Mouse (Mus musculus) stomach, postnatal 0 days (tissue): Measurements from ENCODE around the gene Spr. TPM values are rescaled to one million over a fixed set of nuclear protein-coding genes. Genes with fewer than 3 reads are reported as not detected.
"Not testable (repeated sequence)": the region's sequence is repeated elsewhere in the genome, so short reads cannot be mapped to it uniquely, and the experiment has no call there.

Experiments
- ATAC-seq: fragments of 200-750 bp; cut with Nextera tagmentation; 2 replicates; pipeline ENCODE4 v1.8.0; 2017; ENCODE audit not compliant: low FRiP score, low TSS enrichment
- DNase-seq: peaks from one replicate; pipeline ENCODE4 v3.0.0-alpha.2; 2016; ENCODE audit warnings: low spot score
- H3K27ac ChIP-seq: fragments of 300-500 bp; sonication (generic); replicated peaks from 2 replicates; pipeline ENCODE4 v1.5.1; 2014; ENCODE audit warnings: mild to moderate bottlenecking, control low read depth
- H3K27me3 ChIP-seq: fragments of 300-500 bp; sonication (generic); 2 replicates; pipeline ENCODE4 v1.6.1; 2014; ENCODE audit warnings: low read length; ENCODE audit not compliant: control insufficient read depth, insufficient read depth
- H3K36me3 ChIP-seq: fragments of 300-500 bp; sonication (generic); 2 replicates; pipeline ENCODE4 v1.6.1; 2014; ENCODE audit warnings: low read length, mixed read lengths; ENCODE audit not compliant: control insufficient read depth, insufficient read depth
- H3K4me1 ChIP-seq: fragments of 300-500 bp; sonication (generic); replicated peaks from 2 replicates; pipeline ENCODE4 v1.6.1; 2014; ENCODE audit warnings: antibody characterized with exemption; ENCODE audit not compliant: control insufficient read depth, insufficient read depth
- H3K4me2 ChIP-seq: fragments of 300-500 bp; sonication (generic); replicated peaks from 2 replicates; pipeline ENCODE4 v1.6.1; 2014; ENCODE audit warnings: low read depth, mild to moderate bottlenecking, control low read depth, moderate library complexity
- H3K4me3 ChIP-seq: fragments of 300-500 bp; sonication (generic); 2 replicates; pipeline ENCODE4 v1.5.1; 2014; ENCODE audit warnings: low read depth, low read length, control low read depth
- H3K9ac ChIP-seq: fragments of 300-500 bp; sonication (generic); 2 replicates; pipeline ENCODE4 v1.6.1; 2014; ENCODE audit warnings: mild to moderate bottlenecking, low read length, control low read depth, mixed read lengths
- H3K9me3 ChIP-seq: fragments of 300-500 bp; sonication (generic); 2 replicates; pipeline ENCODE4 v1.6.1; 2016; ENCODE audit warnings: low read length; ENCODE audit not compliant: control insufficient read depth
- CTCF ChIP-seq: IDR thresholded peaks from 2 replicates; pipeline ENCODE4 v1.5.1; 2016; ENCODE audit warnings: antibody characterized with exemption, low read depth, mild to moderate bottlenecking, moderate library complexity
- EP300 ChIP-seq: optimal IDR thresholded peaks from 2 replicates; pipeline ENCODE3; 2016; ENCODE audit warnings: antibody characterized with exemption
- WGBS: fragments of 180-500 bp; shearing (Covaris S2); extraction: QIAGEN DNeasy Blood & Tissue Kit; methylation state at CpG from one replicate; pipeline ENCODE4 v1.1.7; 2014; 5-methylcytosine and 5-hydroxymethylcytosine counted together
- polyA plus RNA-seq: library from polyadenylated mRNA; unstranded; fragments of >200 nt; fragmentation: Nextera tagmentation; extraction: Ambion mirVana; gene quantifications from 2 replicates; pipeline ENCODE4 v1.2.1, GENCODE M21; 2015

Spr gene
- polyA plus RNA-seq, 1 experiment from 2014 or later, result 58.8 TPM

DNA sequence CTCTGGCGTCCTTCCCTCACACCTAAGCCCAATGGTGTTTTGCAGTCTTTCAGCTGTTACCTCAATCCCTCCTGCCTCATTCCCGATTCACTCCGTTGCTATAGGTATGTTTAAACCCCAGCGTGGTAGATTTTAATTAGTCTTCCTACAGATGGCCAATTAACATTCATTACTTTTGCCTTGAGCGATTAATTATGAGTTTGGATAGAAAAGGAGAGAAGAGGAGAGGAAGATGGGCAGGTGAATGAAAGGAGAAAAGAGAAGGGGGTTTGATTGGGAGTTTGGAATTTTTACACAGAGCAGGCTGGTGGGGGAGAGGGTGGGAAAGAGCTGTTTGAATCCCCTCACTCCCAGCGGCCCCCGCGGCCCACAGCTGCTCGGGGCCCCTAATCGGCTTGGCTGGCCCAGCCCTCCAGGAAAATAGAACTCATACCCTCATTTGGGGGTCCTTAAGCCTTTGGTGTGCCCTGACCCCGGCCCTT, 27.9 kb upstream of the Spr start:
- Histone ChIP-seq H3K4me1 (no peaks in the 10 kb centered on the region), H3K36me3 (no peaks in the 10 kb centered on the region), H3K27ac (no peak overlapping the region), H3K27me3 (no peaks in the 10 kb centered on the region), H3K9ac (no peak overlapping the region), H3K4me2 (no peak overlapping the region), H3K9me3 (no peaks in the 10 kb centered on the region), H3K4me3 (no peak overlapping the region)
- 61% methylated on average over 11 of the region's 11 CpGs for WGBS
- ATAC-seq (no peak), DNase-seq (no peak)
- TF ChIP-seq CTCF, result no peak
- TF ChIP-seq EP300, result no peak

DNA sequence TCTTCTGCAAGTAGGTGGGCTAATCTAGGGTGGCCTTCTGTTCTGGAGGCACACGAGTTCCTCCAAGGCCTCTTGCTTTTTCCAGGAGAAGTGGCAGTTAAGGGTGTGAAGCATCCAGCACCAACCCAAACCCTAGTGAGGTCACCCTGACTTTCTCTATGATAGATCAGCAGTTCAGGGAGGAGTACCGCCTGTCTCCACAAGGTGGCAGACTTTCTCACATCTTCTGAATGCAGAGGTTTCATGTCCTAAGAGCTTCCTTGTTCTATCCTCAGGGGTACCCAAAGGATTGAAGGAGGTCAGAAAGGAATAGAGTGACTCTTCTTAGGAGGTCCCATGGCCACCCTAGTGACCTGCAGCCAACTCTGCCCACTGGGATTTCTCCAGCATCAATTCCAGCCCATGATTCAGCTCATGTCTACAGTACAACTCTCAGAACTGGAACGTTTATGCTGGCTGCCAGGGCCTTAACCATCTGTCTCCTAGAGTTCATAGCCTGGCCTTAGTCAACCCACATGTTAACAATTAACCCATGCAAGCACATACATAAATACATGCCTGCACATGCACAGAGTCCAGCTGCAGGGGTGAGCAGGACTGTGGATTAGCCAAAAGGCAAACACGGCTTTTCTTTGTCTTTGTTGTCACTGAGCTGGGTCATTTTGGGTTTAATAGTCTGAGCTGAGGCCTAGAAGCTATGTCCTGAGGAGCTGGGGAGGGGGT, 22.8 kb upstream of the Spr start:
- peak; percentile 52; the same call in 1 of the 2 replicates for ATAC-seq
- Histone ChIP-seq H3K36me3 (no peaks in the 10 kb centered on the region), H3K4me3 (no peak overlapping the region), H3K4me1 (no peaks in the 10 kb centered on the region), H3K27me3 (no peaks in the 10 kb centered on the region), H3K9me3 (no peaks in the 10 kb centered on the region), H3K27ac (no peak overlapping the region), H3K9ac (no peak overlapping the region), H3K4me2 (no peak overlapping the region)
- TF ChIP-seq CTCF, result peak; percentile 92
- TF ChIP-seq EP300, result no peak
- DNase-seq, result peak; percentile 79
- WGBS, result 24% methylated on average over 4 of the region's 4 CpGs

DNA sequence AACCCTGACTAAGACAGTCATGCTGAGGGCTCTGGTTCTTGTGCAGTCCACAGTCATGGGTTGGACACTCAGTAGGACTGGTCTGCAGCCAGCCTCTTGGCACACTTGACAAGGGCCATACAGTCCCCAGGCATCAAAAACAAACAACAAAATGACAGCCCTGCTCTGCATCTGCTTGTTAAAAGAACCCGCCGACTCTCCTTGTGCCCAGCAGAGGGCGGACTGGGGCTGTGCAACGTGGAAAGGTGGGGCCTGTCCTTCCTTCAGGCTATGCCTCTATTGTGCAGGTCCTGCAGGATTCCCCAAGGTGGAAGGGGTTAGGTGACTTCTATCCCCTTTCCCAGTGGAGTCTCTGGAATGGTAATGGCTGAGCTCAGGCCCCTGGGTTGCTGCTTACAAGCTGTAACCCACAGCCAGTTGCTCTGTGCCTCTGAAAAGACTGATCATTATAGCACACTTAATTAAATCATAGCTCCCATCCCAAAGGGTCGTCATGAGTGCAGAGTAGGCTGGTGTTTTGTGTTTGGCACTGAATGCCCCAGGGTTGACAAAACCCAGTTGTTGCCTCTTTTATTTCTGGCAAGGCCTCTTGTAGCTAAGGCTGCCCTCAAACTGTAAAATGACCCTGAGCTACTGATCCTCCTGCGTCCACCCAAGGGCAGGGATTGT, 21.7 kb upstream of the Spr start:
- H3K9me3 ChIP-seq, H3K27ac ChIP-seq, H3K36me3 ChIP-seq, H3K9ac ChIP-seq, H3K4me2 ChIP-seq, H3K27me3 ChIP-seq, H3K4me1 ChIP-seq, H3K4me3 ChIP-seq: not testable (repeated sequence)
- 26% methylated on average over 6 of the region's 6 CpGs for WGBS
- TF ChIP-seq CTCF, result peak; percentile 81
- ATAC-seq (peak; percentile 51; the same call in 1 of the 2 replicates), DNase-seq (peak; percentile 62)

DNA sequence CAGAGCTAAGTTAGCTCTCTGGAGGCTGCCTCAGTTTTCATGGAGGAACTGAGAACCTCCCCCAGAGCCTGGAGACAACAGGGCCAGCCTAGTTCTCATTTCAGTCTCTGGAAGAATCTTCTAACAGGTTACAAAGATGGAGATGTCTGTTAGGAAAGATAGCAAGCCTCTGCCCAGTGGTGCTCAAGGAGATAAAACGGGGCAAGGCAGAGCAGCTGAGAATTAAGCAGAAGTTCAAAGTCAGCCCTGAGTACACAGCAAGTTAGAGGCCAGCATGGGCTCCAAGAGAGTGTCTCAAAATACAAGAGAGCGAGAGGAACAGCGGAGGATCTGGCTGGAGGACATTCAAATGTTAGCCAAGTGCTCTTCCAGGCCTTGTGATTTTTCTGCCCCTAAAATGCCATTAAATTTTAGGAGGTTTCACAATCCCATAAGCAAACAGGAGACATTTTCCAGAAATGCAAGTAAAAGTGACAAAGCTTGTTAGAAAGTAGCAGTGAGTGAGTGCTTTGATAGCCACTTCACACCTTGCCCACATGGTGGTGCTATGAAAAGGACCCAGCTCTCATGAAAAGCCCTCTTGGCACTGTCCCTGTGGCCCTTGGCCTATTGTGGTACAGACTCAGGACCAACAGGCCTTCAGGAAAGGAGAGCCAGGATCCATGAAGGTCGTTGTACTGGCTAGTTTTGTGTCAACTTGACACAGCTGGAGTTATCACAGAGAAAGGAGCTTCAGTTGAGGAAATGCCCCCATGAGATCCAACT, 20.7 kb upstream of the Spr start:
- not testable (repeated sequence) for H3K9me3 ChIP-seq, H3K4me1 ChIP-seq, DNase-seq, H3K9ac ChIP-seq, H3K36me3 ChIP-seq, H3K27me3 ChIP-seq, H3K4me3 ChIP-seq, H3K27ac ChIP-seq, ATAC-seq, H3K4me2 ChIP-seq
- peak; percentile 49 for TF ChIP-seq CTCF
- WGBS, result 80% methylated on average over 4 of the region's 4 CpGs

DNA sequence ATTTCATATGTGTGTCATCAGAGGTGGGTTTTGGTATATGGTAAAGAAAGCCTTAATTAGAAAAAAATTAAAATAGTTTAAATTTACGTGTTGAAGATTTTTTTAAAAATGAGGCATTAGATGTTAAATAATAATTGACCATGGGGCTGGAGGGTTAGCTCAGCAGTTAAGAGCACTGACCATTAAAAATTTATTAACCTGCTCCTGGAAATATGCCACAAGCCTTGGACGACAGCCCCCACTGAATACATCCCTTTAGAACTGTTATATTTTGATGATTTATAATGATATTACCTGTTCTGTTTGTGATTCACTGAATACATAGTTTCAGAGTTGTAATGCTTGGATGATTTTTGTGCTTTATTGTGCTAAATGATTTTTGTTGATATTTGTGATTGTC, 19.0 kb upstream of the Spr start:
- H3K4me3 ChIP-seq, H3K27ac ChIP-seq, DNase-seq, H3K4me1 ChIP-seq, H3K9me3 ChIP-seq, H3K4me2 ChIP-seq, ATAC-seq, H3K9ac ChIP-seq, H3K27me3 ChIP-seq, H3K36me3 ChIP-seq: not testable (repeated sequence)
- 79% methylated on average over 2 of the region's 2 CpGs for WGBS
